Mouse (Mus musculus): ENCODE data around the gene Igsf21. TPM values are rescaled to one million over a fixed set of nuclear protein-coding genes. Genes with fewer than 3 reads are reported as not detected.

Gene Igsf21
- total RNA-seq, 2 experiments from 2014 or later, result not detected

DNA sequence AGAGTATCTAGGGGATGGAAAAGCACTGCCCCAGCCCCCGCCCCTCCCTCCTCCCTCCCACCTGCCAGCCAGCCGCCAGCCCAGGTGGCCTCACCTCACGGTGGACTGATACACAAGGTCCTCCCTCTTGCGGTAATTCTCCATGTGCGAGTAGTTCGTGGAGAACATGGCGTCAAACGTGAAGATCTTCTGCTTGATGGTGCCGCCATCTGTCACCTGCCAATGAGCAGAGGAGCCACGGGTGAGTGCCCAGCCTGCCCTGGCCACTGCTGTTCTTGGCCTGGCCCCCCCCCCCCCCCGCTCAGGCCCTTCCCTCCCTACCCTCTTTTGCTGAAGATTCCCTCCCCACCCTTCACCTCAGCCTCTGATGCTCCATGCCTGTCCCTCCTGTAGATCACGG lies 139.4 kb downstream of the Igsf21 start:
- ATAC-seq (replicated peaks; ENCODE audit: poor library complexity, severe bottlenecking), result no peak

DNA sequence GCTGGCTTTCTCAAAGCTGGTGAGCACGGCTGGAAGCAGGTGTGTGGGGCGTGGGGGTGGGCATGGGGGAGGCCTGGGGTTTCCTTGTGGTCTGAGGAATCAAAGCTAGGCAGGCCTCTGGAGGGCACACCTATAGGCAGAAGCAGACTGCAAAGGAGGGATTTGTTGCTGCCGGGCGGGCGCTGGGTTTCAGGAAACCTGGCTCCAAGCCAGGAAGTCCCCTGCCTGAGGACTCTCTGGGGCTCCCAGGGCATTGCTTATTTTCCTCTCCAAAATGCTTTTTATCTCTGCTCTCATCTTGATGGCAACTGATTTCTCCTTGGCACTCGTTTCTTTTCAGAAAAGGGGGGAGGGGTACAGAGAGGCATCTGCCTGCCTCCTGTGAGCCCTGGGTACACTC lies 141.8 kb downstream of the Igsf21 start:
- no peak for ATAC-seq (replicated peaks; ENCODE audit: poor library complexity, severe bottlenecking)

DNA sequence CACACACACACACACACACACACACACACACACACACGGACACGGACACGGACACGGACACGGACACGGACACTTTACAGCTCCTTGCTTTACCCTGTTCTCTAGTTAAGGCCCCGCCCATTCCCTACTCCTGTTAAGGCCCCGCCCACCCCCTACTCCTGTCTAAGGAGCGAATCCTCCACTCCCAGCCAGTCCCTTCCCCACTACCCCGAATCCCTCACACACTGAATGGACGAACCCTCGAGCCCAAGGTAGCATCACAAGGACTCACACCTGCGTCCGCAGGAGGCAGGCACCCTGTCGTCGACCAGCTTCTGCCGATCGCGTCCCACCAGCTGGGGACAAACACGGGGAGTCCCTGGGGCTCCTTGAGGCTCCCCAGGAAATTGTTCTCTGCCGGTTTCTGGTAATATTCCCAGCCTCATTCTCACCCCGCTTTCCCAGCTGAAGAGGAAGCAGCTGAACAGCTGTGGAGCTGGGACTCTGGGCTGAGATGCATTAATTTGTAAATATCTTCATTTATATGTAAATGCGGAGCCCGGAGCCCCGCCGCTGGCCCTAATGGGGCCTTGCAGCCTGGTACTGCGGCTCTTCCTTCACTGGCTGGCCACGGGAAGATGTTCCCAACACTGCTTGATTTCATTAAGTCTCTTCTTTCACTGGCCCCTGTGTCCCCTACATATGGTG lies 143.1 kb downstream of the Igsf21 start:
- ATAC-seq (replicated peaks; ENCODE audit: poor library complexity, severe bottlenecking), result no peak

DNA sequence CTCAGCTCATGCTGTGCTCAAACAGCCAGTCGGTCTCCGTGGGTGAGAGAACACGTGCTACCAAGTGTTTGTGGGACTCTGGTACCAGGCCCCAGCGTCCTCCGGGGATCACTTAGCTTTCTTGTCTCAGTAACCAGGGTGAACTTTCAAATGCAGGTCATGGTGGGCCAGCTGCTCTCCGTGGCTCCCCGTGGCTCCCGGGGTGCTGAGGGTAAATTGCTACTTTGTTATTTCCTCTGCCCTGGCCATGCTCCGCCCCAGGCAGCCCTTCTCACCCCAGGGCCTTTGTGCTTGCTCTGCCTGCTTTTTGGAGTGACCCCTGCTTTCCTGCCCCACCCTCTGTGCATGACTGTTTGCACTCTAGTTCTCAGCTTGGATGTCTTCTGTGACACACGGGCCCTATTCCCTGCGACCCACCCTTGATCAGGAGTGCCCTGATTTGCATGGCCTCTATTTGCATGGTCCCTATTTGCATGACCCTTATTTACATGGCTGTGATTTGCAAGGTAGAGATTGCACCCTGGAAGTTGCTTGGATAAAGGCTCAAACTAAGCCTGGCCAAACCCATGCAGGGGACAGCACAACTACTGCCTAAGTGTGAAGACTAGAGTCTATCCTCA lies 143.9 kb downstream of the Igsf21 start:
- ATAC-seq (replicated peaks; ENCODE audit: poor library complexity, severe bottlenecking), result no peak

DNA sequence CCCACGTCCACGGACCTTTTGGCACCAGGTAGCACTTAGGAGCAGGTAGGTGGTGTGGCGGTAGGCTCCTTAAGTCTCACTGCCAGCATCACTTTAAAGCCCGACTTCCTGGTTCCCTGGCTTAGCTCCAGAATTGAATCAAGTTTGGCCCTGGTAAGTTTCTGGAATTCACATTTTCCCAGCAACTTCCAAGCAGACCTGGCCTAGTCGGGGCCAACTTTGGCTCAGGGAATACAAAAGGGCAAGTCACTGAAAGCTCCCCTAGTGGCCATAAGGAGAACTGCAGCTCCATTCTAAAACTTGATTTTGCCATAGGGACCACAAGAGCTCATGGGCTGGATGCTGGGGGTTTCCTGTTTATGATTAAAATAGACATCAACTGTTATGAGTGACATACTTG lies 145.5 kb downstream of the Igsf21 start:
- ATAC-seq (replicated peaks; ENCODE audit: poor library complexity, severe bottlenecking), result no peak

DNA sequence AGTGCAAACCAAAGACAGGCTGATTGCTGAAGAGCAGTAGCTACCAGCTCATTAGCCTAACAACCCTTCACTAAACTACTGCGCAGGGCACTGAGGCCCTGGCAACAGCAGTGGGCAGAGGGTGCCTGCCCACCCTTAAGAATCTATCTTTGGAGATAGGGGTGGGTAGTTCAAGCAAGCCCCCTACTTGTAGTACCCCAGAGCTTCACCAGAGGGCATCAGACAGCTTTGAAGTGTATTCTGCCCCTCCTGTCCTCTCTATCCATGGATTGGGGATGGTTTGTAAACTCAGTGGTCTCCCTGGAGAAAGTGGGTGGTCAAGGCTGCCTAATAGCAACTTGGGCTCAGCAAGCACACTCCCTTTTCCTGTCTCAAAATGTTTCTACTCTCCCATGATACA lies 146.4 kb downstream of the Igsf21 start:
- no peak for ATAC-seq (replicated peaks; ENCODE audit: poor library complexity, severe bottlenecking)

DNA sequence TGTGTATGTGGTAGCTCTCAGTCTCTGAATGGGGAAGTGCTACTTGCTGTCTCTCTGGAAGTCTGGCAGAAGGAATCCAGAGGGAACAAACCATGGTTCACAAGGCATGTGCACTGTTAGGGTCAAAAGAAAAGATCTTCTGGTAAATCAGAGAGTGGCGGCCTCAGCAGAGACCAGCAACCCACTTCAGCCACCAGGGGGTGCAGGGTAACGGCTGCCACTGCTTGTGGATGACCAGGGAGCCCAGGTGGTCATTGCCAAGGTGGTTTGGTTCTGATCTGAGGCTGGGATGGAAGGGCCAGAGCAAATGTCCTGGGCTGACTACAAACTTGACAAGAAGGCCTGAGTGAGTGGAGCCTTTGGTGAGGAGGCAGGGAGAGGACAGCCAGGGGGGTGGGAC lies 150.3 kb downstream of the Igsf21 start:
- ATAC-seq (replicated peaks; ENCODE audit: poor library complexity, severe bottlenecking), result no peak

DNA sequence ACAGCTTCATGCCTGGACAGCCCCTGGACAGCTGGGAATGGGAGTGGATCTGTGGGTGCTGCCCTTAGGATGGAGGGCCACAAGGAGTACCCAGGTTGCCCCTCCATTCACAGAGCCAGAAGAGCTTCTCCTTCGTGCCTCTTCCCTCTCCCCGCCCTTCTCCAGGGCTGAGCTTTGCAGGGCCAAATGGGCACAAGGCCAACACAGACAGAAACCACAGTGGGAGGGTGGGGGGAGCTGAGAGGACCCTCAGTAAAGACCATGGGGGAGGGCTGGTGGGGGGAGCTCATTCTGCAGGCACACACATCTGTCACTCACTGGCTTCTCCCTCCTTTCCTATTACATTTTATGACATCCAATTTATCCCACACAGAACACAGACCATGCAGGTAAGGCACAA lies 151.7 kb downstream of the Igsf21 start:
- ATAC-seq (replicated peaks; ENCODE audit: poor library complexity, severe bottlenecking), result no peak

DNA sequence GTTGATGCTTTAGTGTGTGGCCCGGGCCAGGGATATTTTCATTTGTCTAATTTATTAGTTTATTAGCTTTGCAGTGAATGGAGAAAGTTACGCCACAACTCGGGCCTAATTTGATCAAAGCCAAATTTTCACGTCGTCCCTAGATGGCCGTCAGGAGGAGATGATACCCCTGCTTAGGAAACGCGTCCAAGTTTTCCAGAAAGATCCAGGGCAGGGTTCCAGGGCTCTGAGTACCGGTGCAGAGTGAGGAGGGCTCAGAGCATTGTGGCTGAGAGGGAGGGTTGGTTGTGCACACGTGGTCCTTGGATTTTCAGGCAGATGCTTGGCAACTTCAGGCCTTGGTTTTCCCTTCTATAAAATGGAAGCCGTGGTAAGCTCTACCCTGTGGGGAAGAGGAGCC lies 154.2 kb downstream of the Igsf21 start:
- ATAC-seq (replicated peaks; ENCODE audit: poor library complexity, severe bottlenecking), result no peak

DNA sequence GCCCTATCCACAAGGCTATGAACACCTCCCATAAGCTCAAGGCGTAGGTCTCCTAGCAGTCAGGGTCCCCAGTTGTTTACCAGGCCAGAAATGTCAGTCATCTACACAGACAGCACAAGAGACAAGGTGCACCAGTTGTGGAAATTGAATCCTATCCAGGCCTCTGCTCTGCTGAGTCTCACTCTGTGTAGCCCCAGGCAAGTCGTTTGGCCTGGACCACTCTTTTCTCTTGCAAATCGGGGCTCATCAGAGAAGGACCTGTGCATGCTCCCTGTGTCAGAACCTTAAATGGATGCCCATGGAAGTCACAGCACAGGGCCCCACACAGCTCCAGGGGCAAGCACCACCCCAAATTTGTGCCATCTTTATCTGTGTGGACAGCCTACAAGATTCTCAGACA lies 154.9 kb downstream of the Igsf21 start:
- ATAC-seq (replicated peaks; ENCODE audit: poor library complexity, severe bottlenecking), result no peak

DNA sequence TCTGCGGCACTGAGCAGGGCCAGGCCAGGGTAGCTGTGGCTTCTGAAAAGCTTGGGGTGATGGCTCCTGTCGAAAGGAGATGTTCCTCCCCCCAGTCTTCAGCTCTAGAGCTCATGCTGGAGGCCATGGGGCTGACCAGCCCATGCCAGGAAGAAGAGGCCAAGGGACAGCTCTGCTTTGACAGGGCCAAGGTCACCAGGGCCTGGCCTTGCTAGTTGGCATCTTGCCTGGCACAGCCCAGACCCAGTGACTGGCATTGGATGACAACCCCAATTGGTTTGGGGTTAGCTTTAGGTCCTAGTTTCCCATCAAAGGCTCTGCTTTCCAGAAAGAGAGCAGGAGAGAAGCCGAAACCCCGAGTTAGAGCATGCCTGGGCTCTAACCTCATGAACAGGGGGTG lies 156.9 kb downstream of the Igsf21 start:
- ATAC-seq (replicated peaks; ENCODE audit: poor library complexity, severe bottlenecking), result no peak

DNA sequence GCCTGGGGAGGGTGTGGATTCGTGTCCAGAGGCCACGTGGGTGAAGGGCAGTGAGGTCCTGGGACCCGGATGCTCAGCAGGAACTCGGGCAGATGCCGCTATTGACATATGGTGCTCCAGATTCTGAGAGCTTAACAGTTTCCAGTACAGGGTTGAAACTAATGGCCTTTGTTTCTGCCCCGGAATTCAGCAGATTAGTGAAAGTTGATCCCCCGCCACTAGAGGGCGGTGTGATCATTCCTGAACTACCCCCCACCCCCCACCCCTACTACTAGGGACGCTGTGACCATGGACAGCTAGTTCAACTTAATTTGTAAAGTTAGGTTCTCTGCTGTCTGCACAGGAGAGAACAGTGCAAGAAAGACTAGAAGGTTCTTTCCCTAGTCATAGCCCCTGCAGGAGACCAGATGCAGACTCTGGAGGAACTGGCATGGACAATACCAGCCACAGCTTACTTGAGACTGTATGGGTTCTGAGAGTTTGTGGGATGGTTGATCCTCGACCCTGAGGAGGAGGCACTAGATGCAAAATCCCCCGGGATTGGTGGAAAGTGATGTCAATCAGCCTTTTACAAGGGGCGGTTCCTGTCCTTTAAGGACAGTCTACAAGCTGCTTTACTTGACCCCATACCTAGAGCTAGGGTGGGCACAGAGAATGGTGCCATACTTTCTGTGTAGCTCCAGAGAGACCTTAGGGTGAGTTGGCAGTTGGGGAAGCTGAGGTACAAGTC lies 157.7 kb downstream of the Igsf21 start:
- ATAC-seq (replicated peaks; ENCODE audit: poor library complexity, severe bottlenecking), result no peak

DNA sequence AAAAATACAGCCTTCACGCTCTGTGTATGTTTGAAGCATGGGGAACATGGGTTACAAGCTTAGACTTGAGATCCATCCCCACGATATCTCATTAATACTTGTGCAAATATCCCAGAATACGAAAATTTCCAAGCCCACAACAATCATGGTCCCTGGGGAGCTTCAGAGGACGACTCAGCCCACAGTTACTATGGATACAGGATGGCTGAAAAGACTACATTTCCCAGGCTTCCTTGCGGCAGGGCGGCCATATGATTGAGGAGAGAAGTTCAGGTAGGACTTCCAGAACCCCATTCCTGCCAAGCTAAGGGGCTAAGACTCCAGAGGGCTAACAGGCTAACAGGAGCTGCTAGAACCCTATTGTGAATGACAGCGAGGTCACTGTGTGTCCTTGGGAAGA lies 160.4 kb downstream of the Igsf21 start:
- ATAC-seq (replicated peaks; ENCODE audit: poor library complexity, severe bottlenecking), result no peak

DNA sequence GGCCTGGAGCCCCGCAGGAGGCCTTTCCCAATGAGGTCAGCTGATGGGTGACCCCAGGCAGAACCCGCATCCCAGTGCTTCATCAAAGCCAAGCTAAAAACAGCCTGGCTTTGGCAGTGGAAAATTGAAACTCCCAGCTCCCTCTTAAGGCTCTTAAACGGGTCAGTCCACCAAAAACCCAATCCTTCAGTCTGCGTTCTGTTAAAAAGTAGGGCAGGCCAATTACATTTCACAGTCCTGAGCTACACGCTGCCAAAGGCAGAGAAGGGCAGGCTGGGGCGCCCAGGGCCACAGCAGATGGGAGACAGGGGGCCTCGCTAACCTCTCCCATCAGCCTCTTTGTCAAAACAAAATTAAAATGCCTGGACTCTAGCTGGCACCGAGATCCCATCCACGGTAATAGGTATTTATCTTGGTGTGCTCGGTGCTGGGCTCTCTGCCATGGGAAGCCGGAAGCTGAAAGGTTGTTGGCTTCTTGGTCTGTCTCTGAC lies 162.0 kb downstream of the Igsf21 start:
- ATAC-seq (replicated peaks; ENCODE audit: poor library complexity, severe bottlenecking), result no peak

DNA sequence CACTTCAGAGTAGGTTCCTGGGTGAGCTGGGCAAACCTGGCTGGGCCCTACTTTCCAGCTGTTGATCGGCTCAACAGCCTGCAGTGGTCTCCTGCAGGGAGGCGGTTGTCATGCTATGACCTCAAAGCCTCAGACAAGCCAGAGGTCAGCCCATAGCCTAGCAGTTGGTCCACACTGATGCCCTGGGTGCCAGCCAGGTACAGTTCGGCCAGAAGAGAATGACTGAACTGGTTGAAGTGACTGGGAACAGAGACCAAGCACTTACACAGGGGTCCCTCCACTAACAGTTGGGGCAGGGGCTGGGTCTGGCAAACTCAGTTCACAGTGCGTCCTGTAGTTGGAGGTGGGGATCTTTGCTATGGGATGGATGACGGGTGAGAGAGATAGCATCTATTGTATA lies 162.5 kb downstream of the Igsf21 start:
- ATAC-seq (replicated peaks; ENCODE audit: poor library complexity, severe bottlenecking), result no peak

DNA sequence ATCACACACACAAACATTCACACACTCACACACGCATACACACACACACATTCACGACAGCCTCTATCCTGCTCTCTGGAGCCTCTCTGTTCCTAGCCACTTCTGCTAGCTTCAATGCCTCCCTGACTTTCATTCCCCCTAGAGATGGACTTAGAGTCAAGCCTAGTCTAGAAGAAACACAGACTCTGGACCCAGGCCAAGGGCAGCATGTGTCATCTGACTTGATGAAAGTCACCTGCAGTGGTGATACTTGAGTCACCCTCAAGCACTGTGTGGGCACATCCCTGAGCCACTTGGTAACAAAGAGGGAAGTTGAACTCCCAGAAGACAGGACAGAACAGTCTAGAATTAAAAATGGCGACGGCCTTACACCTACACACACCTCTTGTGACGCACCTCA lies 168.2 kb downstream of the Igsf21 start:
- ATAC-seq (replicated peaks; ENCODE audit: poor library complexity, severe bottlenecking), result no peak

DNA sequence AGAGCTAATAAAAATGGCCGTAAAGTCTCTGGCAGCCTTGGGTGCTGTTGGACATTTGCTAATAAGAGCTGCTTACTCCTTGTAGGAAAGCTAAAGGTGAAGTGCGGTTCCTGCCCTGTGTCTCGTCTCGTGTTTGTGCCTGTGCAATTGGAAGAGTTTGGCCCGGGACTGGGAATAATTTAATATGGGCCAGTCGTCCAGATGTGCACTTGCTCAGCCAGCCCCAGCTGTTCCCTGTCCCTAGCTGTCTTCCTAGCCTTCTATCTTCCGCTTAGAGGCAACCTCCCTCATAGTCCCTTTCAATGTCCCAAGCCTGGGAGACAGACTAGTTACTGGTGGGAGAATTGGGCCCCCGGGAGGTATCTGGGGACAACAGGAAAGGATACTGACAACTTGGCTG lies 169.0 kb downstream of the Igsf21 start:
- no peak for ATAC-seq (replicated peaks; ENCODE audit: poor library complexity, severe bottlenecking)

DNA sequence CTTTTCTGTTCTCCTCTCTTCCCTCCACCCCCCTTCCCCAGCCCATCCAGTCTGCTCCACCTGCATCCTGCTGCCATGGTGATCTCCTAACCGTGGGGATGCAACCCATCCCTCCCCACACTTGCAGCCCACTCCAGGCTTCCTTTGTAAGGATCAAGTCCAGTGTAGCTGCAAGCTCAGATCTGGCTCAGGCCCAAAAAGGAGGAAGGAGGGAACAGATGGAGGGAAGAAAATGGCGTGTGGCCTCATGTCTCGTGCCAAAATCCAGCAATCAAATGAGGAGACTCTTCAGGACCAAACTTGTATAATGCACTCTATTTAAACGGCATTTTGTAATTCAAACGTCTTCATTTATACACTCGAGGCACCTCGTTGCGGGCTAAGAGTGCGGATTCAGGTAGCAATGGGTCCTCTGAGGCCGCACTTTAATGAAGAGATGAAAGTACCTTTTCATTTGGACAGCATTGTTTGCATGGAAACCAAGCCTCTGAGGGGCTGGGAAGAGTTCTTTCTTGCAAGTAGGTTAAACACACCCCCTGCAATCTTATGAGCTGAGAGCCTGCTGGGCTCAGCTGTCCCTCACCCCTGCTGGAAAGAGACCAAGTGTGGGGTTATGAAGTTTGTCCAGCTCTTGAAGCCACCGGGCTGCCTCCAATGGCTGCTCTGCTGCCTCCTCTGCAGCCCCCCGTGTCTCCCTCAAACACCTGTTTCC lies 169.6 kb downstream of the Igsf21 start:
- ATAC-seq (replicated peaks; ENCODE audit: poor library complexity, severe bottlenecking), result no peak

DNA sequence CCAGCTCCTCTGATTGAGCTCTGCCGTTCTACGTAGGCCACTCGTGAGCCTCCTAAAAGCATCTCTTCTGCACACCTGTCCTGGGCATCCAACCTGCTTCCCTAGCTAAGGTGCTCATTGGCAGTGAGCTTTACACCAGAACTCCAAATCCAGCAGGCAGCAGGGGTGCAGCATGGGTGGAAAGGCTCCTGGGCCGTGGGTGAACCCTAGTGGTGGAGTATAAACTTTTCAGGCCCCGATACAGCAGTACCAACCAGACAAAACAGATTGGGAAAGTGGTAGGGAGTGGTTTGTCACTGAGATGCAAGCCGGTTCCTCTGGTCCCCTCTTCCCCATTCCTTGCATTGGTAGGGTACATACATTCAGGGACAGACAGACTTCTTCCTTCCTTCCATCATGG lies 170.2 kb downstream of the Igsf21 start:
- no peak for ATAC-seq (replicated peaks; ENCODE audit: poor library complexity, severe bottlenecking)

DNA sequence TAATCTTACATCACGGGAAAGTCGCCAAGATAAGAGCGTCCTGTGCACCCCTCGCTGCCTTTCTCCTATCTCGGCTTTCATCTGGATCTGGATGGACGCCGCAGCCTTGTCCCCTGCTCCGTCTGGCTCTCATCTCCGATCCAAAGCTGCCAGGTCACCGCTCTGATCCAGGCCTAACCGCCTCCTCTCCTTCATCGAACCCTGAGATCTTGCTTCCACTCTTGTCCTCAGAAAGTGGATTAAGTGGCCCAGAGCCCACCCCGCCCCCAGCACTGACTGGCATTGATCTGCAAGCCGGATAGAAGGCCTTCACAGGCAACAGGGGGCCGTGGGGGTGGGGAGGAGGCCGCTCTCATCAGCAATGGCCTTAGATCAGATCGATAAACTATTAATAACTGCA lies 175.5 kb downstream of the Igsf21 start:
- ATAC-seq (replicated peaks; ENCODE audit: poor library complexity, severe bottlenecking), result no peak

DNA sequence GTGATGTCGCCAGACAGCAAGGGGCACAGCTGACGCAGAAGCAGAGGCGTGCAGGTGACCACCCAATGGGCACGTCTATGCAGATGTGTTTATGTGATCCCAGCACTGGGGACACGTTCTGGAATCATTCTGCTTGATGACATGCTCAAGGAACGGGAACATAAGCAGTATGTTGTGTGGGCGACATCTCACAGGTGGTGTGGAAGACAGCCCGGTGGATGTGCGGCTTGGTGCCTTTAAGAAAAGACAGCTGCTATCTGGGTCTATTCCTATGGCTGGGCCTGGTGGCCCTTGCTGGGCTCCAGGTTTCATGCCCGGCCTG lies 176.3 kb downstream of the Igsf21 start:
- no peak for ATAC-seq (replicated peaks; ENCODE audit: poor library complexity, severe bottlenecking)
